Mouse (Mus musculus): ENCODE results near the gene Mbnl2.

Mbnl2 gene

DNA sequence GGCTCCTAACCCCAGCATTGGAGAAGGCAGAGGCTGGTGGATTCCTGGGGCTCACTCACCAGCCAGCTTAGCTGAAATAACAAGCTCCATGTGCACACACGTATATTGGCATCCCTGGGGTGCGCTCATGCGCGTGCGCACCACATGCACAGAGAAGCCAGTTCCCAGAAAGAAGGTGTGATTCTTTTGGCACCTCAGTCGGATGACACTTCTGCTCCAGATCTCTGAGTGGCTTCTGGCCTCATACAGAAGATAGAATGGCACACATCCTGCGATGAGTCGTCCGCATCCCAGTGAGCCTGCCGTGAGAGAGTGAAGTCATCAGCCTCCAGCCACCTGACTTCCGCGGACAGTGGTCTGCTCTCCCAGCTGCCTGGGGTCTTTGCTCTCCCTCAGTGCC lies 55.0 kb downstream of the Mbnl2 start:
- DNase-seq (ENCODE audit: low spot score) = no peak

DNA sequence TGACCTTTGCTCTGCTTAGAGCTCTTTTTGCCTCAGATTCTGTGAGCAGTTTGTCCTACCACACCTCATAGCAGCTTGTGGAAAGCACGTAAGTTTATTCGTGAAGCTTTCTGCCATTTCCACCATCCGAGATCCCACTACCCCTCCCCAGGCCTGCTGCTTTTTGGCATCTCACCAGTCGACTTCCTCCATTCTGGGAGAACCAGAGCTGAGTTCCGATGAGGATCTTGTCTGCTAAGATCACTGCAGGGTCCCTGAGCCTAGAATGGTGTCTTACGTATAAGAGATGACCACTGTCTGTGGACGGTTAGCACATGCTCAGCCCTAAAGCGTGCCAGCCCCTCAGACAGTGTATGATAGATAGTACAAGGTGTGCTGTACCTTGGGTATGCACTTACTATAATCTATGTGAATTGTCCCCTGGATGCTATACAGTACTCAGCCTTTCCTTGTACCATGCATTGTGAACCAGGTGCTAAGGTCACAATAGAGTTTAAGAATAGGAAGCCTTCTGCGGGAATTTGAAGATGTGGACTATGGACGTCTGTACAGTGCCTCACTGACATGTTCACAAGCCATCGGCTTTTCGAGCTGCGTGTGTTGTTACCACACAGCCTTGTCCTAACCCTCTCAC lies 55.5 kb downstream of the Mbnl2 start:
- no peak for DNase-seq (ENCODE audit: low spot score)

DNA sequence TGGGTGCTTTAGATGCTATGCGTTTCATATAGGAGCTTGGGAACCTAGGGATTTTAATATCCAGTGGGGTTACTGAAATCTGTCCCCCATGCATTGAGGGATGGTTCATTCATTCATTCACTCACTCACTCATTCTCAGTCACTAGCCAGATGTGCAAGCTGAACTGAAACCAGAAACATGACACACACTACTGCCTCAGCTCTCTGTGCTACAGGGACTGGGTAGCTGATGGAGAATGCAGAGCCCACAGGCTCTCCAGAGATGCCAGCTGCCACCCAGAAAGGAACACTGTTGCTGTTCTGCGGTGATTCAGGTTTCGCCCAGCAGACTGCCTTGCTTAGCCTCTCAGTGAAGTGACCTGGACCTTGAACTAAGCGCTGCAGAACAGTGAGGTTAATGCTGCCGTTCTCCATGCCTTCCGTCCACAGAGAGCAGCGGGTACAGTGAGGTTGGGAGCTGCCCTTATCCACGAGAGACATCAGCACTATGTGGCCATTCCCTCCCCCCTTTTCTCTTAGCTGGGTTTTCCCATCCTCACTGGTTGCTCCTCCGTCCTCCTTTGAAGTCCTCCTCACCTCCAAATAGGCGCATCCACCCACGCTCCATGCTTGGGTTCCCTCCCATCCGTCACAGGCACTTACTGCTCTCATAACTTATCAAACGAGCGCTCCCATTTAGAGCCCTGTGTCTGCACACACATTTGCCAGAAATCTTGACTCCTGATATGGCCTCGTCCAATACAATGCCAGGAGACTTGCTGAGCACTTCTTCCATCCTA lies 58.2 kb downstream of the Mbnl2 start:
- no peak for DNase-seq (ENCODE audit: low spot score)

DNA sequence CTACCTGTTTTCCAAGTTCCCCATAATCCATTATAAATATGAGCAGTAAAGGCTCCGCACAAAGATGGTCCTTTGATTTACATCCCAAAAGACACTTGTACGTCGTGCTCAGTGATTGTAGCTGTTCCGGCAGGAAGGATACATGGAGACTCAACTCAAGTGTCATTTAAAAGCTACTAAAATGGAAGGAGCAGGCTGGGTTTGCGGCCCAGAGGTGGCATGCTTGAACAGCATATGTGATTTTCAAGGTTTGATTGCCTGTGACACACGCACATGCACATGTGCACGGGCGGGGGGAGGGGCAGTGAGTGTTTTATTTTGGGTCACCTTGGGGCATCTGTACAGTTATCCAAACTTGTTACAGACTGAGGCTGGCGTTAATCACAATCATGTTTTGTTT lies 59.9 kb downstream of the Mbnl2 start:
- DNase-seq (ENCODE audit: low spot score) = no peak

DNA sequence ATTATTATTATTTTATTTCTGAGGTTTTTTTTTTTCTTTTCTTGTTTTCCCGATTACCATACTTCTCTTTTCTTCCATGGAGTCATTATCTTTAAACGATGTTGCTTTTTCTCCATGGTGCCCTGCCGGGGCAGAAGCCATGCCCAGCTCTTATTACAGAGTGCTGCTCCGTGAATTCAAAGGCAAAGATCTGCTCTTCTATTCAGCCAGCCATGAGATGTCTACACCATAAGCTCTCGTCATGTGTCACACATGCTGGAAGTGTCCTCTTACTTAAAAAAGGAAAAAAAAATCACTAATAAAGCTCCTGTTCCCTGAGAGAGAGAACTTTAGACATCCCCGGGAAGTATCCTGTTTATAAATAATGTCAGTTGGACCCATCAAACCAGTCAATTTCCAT lies 60.4 kb downstream of the Mbnl2 start:
- no peak for DNase-seq (ENCODE audit: low spot score)

DNA sequence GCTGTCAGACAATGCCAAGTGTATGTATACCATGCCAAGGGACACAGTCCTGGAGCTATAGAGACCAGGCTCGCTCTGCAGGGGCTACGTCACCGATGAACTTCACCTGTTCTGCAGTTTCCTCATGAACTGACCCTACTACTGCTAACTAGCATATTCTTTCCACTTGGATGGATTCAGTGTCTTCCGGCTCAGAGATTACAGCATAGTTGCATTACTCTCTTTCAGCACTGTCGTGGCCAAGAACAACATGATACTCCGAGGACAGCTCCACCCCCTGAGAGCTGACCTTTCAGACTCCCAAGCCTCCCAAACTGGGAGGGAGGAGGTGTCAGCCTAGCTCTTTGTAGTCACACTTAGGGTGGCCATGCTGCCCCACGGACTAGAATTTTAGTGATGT lies 60.9 kb downstream of the Mbnl2 start:
- DNase-seq (ENCODE audit: low spot score) = no peak

DNA sequence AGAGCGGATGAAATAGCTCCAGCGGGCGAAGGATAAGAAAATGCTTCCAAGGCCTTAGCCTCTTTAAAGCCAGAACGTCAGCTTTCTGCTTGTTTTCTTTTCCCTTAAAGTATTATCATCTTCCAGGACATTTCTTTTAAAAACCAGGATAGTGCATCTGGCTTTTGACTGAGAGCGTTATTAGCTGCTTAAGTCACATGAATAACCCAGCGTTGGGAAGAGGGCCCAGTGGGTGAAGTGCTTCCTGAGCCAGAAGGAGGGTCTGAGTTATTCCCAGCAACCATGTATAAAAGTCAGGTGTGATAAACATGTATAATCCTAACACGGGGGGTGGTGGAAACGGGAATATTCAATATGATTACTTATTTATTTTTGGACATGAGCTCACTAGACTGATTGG lies 61.4 kb downstream of the Mbnl2 start:
- DNase-seq (ENCODE audit: low spot score) = no peak

DNA sequence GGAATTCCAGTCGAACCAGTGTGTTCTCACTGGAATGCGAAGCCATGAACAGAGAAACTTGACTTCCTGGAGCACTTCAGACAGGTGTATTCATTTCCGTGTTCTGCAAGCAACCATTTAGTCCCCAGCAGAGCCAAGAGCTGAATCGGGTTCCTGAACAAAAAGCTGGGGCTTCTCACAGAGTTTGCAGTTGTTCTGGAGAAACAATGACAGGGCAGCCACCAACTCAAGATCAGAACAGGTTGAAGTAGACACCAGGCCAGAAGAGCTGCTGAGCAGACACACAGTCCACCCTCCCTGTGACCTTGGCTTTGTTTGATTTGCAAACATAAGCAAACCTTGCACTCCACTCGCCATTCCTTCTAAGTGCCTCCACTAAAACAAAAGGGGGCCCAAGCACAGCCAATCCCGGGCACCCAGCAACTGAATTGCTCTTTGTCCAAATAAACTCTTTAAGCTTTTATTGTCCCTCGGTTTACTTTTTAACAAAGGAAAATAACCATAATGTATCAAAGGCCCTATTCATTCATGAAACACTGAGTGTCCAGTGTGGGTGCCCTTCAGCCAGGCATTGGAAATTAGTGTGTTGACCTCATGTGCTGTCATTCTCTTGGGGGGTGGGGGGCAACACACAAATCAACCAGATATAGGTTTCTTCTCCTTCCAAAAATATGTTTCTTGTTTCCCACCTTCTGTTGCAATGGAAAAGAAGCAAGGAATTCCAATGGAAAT lies 62.4 kb downstream of the Mbnl2 start:
- DNase-seq (ENCODE audit: low spot score) = peak; percentile 74

DNA sequence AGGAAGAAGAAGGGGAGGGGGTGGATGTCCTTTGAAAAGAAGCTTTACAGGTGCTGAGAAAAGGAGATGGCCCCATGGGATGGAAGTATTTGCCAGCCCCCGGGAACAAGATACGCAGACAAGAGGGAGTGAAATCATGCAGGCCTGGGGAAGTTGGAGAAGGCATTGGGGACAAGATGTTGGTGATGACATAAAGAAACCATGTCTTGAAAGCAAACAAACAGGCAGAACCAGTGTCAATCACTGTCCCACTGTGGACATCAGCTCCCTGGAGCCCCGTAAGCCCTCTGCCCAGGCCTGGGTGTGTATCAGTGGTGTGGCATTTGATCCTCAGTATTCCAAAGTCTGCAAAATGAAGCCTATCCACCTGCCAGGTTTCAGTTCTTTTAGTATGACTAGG lies 63.2 kb downstream of the Mbnl2 start:
- DNase-seq (ENCODE audit: low spot score) = no peak

DNA sequence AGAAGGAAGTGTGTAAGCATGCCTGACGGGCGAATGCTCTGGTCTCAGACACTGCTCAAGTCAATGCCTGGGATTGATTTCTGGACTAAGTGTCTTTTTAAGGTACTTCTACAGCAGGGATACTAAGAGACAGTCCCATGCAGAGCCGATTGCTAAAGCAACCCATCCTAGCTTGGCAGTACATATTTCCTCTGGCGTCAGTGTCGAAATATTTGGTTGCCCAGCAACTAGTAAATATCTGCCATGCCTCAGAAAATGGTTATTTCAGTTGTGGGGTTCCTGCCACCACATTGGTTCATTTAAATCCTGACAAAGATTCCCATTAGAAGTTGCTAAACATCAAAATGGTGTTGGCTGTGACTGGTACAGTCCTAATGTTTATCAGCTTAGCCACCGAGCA lies 66.4 kb downstream of the Mbnl2 start:
- no peak for DNase-seq (ENCODE audit: low spot score)

DNA sequence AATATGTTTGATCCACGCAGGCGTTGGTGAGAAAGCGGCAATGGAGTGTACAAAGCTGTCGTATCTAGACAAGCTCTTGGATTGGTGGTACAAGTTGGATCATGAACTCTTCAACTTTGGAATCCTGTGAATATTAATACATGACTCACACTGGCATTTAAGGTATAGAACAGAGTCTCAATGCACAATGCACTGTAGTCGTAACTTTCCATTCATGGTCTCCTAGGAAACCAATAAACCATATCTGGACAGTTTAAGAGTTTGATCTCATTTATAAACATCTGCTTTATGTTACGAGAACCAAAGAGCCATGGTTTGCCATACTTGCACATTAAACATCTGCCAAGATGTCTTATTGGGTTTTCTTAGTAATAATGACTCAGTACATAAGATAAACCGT lies 66.9 kb downstream of the Mbnl2 start:
- no peak for DNase-seq (ENCODE audit: low spot score)

DNA sequence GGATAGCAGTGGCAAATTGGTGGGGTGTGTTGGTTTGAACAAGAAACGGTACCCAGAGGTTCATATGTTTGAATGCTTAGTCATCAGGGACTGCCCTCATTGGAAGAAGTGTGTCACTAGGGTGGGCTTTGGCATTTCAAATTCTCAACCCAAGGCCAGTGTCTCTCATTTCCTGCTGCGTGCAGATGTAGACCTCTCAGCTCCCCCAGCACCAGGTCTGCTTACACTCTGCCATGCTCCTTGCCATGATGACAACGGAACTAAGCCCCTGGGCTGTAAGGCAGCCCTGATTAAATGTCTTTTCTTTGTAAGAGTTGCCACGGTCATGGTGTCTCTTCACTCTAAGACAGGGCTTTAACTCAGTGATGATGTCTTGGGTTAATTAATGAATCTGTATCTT lies 69.2 kb downstream of the Mbnl2 start:
- DNase-seq (ENCODE audit: low spot score) = no peak

DNA sequence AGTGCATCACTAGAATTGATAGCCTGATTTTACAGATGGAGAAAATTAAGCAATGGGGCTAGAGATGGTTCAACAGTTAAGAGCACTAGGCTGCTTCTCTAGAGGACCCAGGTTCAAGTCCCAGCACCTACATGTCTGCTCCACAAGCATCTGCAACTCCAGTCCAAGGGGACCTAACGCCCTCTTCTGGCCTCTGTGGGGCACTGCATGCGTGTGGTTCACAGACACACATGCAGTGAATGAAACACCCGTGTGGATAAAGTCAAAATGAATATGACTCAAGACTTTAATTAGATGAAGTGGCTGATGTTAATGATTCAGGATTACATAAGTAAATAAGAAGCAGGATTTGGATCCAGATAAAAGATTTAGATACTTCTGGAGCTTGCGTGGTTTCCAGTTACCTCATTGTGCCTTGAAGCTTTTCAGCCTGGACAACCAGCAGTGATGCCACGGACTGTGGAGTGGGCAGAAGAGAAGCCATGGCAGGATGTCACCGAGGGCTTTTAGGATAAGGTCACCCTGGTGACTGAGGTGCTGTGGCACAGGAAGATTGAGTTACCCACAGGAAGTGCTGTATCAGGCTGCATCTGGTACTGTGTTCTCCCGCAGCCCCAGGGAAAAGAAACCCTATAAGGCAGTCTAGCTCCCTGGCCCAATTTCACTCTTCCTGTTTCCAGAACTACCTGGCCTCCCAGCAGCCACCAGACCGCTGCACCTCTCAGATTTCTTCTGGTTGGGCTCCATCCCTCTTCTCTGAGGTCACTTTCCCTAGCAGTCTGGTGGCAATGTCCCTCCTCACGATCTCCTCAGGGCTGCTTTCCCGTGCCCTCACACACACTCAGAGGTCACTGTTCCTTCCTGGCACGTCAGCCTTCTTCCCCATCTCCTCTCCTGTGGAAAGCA lies 72.2 kb downstream of the Mbnl2 start:
- no peak for DNase-seq (ENCODE audit: low spot score)

DNA sequence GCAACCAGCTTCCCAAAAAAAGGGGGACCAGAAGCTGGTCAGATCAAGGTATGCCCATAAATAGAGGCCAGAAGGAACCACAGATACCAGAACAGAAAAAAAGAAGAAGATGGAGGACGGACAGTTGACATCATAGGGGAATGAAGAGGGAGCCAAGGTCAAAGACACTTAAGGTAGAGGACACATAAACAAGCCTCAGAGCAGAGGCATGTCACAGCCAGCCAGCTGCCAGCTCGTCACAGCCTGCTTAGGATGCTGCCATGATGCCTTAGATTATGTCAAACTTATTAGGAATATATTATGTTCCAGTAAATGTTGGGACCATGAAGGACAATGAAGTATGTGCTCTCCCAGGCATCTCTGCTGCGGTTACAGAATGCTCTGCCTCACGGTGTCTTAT lies 73.9 kb downstream of the Mbnl2 start:
- no peak for DNase-seq (ENCODE audit: low spot score)

DNA sequence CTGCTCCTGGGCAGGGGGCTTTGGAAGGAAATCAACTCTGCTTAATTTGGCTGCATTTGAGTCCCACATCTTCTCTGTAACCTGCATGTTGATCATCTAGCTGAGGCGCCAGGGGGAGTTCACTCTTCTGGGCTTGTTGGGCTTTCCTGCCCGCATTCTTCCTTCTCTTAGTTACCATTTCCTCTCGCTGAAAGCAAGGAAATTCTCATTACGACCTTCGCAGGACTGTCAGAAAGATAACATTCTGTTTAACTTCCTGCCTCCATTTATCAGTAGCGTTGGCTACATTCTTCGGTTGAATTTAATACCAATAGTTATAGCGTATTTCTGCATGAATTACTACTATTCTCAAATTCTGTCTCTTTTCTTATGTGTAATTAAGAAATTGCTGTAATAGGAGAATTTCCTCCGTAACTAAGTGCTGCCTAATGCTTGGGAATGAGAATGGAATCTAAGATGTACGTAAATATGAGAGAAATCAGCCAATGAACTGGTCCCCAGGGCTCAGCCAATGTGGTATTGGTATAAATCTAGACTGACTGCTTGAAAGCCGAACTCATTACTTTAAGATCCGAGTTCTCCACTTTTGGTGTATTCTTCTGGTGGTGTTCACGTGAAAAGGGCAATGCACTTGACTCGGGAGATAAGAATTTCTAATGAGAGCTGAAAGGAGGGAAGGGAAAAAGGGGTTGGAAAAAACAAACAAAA lies 76.8 kb downstream of the Mbnl2 start:
- no peak for DNase-seq (ENCODE audit: low spot score)

DNA sequence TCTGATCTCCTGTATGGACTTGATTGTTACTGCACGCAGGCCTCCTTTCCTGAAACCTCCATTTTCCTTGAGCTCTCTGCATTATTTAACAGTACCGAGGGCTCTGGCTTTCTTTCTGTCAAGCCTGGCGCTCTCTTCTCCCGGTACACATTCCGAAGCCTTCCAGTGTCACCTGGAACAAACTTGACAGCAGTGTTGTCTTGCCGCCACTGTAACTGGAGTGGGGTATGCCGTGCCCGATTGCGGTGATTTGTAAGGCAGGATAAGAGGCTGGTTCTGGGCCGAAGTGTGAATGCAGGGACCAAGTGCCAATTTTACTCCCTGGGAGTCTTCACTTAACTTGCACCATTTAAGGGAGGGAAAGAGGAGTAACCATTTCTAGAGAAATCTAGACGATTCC lies 77.7 kb downstream of the Mbnl2 start:
- no peak for DNase-seq (ENCODE audit: low spot score)

DNA sequence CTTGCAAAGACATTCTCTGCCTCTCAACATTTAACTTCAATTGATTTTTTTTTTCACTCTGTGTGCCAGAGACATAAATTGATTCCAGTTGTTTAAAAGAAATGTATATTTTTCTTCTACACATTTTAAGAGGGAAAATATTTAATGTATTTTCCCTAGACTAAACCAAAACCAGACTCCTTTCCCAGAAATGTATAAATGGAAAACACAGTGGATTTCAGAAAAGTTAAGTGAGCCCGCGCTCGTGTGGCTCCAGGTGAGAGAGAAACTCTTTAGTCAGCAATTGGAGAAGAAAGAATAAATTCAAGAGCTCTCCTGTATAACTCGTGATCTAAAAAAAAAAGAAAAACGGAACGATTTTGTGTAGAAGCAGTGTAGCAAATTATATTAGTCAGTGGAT lies 79.1 kb downstream of the Mbnl2 start:
- DNase-seq (ENCODE audit: low spot score) = no peak

DNA sequence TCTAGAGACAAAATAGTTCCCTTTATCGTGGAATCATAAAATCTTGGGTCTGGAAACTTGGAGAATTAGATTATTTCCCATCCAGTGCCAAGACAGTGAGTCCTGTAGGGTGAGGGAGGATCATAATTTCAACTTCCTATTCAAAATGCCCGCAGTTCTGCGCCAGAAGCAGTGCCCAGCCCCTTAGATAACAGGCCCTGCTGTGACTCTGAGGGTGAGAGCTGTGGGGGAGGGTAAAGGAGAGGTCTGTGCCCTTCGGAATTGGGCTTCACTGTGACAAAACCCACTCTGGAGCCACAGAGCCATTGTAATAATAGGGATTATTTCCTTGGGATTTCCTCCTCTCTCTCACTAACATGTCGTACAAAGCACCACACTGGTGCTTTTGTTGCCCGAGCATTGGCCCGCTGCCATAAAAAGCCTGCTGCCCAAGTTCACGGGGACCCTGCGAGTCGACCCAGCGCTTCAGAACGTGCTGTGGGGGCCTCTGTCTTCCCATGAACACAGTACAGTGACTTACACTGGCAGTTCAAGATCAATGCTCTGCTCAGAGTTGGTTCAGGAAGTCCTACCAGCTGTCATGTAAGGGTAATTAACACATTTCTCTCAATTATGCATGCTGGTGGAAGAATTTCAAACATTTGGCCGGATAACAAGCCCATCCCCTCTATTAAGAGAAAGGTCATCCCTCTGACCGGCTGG lies 79.7 kb downstream of the Mbnl2 start:
- no peak for DNase-seq (ENCODE audit: low spot score)

DNA sequence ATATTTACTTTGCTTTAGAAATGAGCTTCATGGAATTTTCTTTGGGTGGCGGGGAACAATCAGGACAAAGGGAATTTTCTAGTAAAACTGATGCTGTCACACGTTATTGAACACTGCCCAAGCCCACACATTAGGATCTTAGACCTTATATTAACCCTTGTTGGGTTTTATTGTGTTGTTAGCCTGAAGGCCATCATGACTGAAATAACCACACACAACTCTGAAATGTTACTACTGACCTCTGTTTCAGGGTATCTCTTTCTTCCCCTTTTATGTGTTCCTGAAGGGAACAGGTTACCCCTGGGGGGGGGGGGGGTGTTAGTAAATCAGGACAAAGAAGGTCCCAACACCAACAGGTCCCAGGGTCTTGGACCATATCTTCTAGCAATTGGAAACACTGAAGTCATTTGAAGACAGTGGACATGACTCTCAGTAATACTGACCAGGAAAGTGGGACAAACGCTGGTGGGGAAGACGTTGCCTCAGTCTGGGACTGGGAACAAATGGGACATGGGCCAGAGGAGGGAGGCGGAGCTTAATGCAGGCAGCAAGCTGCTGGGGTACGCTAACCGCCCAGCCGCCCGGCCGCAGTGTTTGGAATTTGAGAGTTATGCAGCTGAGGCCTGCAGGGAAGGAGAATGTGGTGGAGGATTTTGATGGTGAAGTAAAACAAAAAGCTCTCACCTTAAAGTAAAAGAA lies 80.4 kb downstream of the Mbnl2 start:
- DNase-seq (ENCODE audit: low spot score) = no peak

DNA sequence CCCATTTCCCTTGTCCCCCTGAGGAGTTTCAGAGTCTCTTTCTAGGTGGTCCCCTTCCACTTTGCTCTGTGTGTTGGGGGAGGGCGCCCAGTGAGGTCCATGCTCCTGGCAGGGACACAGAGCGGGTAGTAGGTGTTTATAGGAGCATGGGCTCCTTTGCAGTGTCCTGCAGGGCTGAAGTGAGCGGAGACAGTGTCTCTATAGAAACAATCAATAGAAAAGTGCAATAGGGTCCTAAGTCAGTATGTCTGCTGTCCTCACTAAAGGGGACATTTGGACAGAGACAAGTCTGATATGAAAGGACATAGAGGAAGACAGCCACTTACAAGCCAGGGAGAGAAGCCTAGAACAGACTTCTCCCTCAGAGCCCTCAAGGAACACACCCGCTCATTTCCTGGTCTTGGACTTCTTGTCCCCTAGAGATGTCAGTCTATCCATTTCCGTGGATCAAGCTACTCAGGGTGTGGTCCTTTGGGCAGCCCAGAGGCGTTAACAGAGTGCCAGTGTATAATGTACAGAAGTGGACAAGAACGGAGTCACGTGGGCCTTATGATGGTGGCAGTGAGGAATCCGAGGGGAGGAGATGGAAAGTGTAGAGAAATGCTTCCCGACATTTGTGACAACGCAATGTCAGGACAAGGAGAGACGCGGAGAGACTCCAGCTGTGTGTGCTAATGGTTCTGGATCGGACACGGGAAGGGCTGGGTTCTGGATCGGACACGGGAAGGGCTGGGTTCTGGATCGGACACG lies 82.0 kb downstream of the Mbnl2 start:
- DNase-seq (ENCODE audit: low spot score) = no peak
